Mouse (Mus musculus) brown adipose tissue, adult 24 weeks (tissue): ENCODE data around the gene Fmo3. TPM values are rescaled to one million over a fixed set of nuclear protein-coding genes. Genes with fewer than 3 reads are reported as not detected.

Experiments used
- H3K27ac ChIP-seq: fragments of 200-500 bp; replicated peaks from 2 replicates; pipeline ENCODE4 v1.5.1; 2012; ENCODE audit warnings: low read depth, mild to moderate bottlenecking, low read length
- H3K4me1 ChIP-seq: fragments of 200-500 bp; 2 replicates; pipeline ENCODE4 v1.6.1; 2012; ENCODE audit warnings: low read length, mixed read lengths; ENCODE audit not compliant: control insufficient read depth, insufficient read depth, insufficient read length
- H3K4me3 ChIP-seq: fragments of 200-500 bp; 2 replicates; pipeline ENCODE4 v1.5.1; 2012; ENCODE audit warnings: low read depth, mild to moderate bottlenecking, low read length, moderate library complexity; ENCODE audit not compliant: insufficient read depth
- polyA plus RNA-seq: library from polyadenylated mRNA; stranded (reverse); fragments of >200 nt; gene quantifications from 2 replicates; pipeline ENCODE4 v1.2.4, GENCODE M21; 2012; ENCODE audit not compliant: missing spikeins, insufficient read depth, insufficient read length

Gene Fmo3
- polyA plus RNA-seq, 1 experiment = not detected

- Histone ChIP-seq H3K27ac (peak overlapping the region; percentile 41; the same call in 1 of the 2 replicates), H3K4me1 (no peaks in the 10 kb centered on the region), H3K4me3 (no peak overlapping the region)
Measured at GRCm38 (mm10) chr1:162938696-162939351, 45.5 kb downstream of the Fmo3 start.

GRCm38 (mm10) chr1:162937970-162938695 is 46.2 kb downstream of the Fmo3 start:
- Histone ChIP-seq H3K4me3 (no peak overlapping the region), H3K27ac (peak overlapping the region; percentile 54; the same call in 1 of the 2 replicates), H3K4me1 (no peaks in the 10 kb centered on the region)

DNA sequence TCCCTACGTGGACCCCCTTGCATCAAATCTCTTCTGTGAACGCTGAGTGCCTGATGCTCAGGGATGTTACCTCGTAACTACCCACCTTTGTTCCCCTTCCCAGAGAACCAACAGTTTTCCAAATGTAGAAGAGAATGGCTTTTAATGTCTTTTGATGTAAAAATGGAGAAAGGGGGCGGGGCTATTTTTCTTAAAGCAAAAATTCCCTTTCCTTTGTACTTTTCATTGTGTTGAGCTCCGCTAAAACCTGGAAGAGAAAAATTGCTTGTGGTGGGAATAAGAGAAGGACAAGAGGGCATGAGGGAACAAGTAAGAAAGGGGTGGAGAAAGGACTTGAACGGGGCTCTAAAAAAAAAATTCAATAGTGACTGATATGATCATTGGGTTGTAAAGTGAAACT is 46.9 kb downstream of the Fmo3 start, which contains the start of gene Fmo6:
TSS of gene Fmo6 (minus strand) at position 101 of the 400 bp plus-strand sequence.
- no peak within 1 kb of the TSS for H3K4me3 ChIP-seq
- H3K4me1 ChIP-seq = no peaks in the 10 kb centered on the region
- H3K27ac ChIP-seq = peak within 1 kb of the TSS; percentile 54; the same call in 1 of the 2 replicates

DNA sequence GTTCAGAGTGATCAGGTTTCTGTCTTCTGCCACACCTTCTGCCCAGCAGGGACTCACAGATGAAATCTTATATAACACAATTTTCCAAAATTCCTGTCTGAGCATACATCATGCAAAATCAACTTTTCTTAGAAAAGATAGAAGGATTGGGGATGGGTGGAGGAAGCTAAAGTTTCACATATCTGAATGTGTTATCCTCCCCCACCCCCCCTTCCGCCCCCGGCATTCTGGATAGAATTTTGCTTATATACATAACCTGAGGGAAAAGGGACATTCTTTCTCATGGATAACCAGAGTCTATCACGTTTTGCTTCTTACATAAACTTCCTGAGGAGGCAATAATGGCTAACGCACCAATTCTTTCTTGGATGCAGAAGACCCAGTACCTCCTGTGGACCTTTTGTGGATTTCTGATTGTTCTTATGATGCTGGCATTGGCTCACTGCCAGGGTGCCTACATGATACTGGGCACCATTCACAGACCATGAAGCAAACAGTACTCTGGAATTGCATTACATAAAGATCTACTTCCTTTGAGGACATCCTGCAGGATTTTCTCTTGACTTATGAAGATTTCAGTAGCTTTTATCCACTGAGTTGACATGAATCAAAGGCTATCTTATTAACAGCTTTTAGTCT is 49.8 kb downstream of the Fmo3 start:
- no peak overlapping the region for H3K4me3 ChIP-seq
- peaks cover 7% of the 10 kb centered on the region for H3K4me1 ChIP-seq
- no peak overlapping the region for H3K27ac ChIP-seq

DNA sequence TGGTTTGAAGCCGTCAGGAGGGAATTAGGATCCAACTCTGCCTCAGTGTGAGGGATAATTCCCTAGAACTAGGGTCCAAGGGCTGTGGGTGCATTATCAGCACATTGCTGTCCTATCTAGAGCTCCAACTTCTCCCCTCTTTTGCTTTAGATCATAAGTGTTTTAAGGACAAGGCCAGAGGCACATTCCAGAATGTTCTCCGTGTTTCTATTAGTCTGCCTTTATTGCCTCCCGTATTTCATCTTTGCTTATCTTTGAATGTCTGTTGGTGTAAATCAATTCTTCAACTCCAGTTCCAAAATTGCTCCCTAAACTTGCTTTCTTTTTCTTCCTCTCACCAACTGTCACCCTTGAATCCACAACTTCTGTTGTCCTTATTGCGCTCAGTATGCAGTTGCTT is 51.9 kb downstream of the Fmo3 start:
- no peak overlapping the region for H3K4me3 ChIP-seq
- H3K27ac ChIP-seq = peak overlapping the region; percentile 69; the same call in 1 of the 2 replicates
- peaks cover 7% of the 10 kb centered on the region for H3K4me1 ChIP-seq

GRCm38 (mm10) chr1:162931880-162932279 is 52.4 kb downstream of the Fmo3 start:
- peaks cover 7% of the 10 kb centered on the region for H3K4me1 ChIP-seq
- H3K27ac ChIP-seq = peak overlapping the region; percentile 69
- H3K4me3 ChIP-seq = no peak overlapping the region

GRCm38 (mm10) chr1:162931310-162931875 is 52.9 kb downstream of the Fmo3 start:
- peak overlapping the region; percentile 78 for H3K27ac ChIP-seq
- peaks cover 7% of the 10 kb centered on the region for H3K4me1 ChIP-seq
- no peak overlapping the region for H3K4me3 ChIP-seq

DNA sequence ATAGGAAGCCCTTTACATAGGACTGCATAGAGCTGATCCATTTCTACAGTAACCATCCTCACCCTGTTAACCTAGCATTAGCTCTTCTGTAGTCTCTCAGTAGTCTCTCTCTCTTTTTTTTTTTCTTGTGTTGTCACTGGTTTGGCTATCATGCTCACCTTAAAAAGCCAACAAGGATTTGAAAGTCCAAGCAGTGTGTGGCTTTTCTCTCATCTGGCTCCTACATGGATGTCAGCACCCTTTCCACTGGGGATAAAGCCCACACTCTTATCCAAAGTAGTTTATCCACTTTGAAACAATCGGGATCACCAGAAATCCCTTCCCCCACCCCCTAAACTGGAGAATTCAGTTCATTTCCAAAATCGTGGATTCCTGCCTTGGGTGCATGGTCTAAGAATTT is 53.7 kb downstream of the Fmo3 start:
- Histone ChIP-seq H3K4me3 (no peak overlapping the region), H3K4me1 (peaks cover 7% of the 10 kb centered on the region), H3K27ac (peak overlapping the region; percentile 78; the same call in 1 of the 2 replicates)

DNA sequence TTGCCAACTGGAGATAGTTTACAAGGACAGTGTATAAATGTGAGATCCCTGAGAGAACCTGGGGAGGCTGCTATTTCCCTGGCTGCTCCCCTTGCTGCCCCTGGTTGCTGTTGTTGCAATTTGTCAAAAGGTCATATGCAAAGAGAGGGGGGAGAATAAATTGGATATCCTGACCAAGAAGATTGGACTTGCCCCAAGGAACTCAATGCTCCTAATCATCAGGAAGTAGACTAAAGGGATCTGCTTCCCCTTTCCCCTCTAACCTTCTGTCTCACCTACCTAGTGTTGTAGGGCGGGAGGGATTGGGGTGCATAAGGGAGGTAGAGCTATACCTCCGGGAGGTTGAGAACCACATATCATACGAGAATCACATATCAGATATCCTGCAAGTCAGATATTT is 55.2 kb downstream of the Fmo3 start:
- Histone ChIP-seq H3K4me3 (no peak overlapping the region), H3K4me1 (peaks cover 7% of the 10 kb centered on the region), H3K27ac (no peak overlapping the region)

DNA sequence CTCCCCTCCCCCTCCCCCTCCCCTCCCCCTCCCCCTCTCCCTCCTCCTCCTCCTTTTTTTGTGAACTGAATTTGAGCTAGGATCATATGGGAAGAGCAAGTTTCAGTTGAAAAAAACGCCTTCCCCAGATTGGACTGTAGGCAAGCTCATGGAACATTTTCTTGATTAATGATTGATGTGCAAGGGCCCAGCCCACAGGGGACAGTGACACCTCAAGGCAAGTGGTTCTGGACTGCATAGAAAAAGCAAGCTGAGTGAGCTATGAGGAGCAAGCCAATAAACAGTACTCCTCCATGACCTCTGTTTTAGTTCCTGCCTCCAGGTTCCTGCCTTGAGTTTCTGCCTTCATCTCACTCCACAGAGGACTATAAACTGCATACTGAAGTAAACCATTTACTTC is 59.2 kb downstream of the Fmo3 start:
- no peaks in the 10 kb centered on the region for H3K4me1 ChIP-seq
- no peak overlapping the region for H3K27ac ChIP-seq
- no peak overlapping the region for H3K4me3 ChIP-seq

DNA sequence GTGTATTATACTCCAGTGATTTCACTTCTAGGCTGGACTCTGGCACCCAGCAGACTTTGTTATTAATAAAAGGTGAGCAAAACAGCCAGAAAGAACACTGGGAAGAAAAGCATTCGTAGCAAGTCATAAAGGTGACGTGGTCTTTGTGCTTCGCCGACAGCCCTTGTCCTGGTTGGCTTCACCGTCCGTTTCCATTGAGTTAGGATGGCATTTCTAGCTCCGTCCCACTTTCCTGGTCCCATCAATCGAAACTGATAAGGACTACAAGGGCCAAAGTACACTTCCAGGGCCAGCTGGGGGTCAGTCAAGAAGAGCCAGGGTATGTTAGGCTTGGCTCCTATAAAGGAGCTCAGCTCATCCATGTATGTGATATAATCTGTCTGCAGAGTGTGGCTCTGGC is 67.7 kb downstream of the Fmo3 start:
- no peak overlapping the region for H3K27ac ChIP-seq
- H3K4me3 ChIP-seq = no peak overlapping the region
- no peaks in the 10 kb centered on the region for H3K4me1 ChIP-seq

- H3K27ac ChIP-seq = no peak overlapping the region
- no peaks in the 10 kb centered on the region for H3K4me1 ChIP-seq
- no peak overlapping the region for H3K4me3 ChIP-seq
Measured at GRCm38 (mm10) chr1:162914932-162915556, 69.3 kb downstream of the Fmo3 start.

- Histone ChIP-seq H3K27ac (no peak overlapping the region), H3K4me3 (no peak overlapping the region), H3K4me1 (no peaks in the 10 kb centered on the region)
Measured at GRCm38 (mm10) chr1:162912085-162912484, 72.2 kb downstream of the Fmo3 start.
